Mouse (Mus musculus) lung, adult 2 months (tissue): Measurements from ENCODE around the gene Tiam1.

Source experiments
- CTCF ChIP-seq: fragments of 200-500 bp; IDR thresholded peaks from 2 replicates; pipeline ENCODE4 v1.5.1; 2011; ENCODE audit warnings: mild to moderate bottlenecking, low read length, control low read depth; ENCODE audit not compliant: insufficient read depth
- POLR2A ChIP-seq: fragments of 200-500 bp; IDR thresholded peaks from 2 replicates; pipeline ENCODE4 v1.6.1; 2011; ENCODE audit warnings: low read depth, mild to moderate bottlenecking, control low read depth, low read length, borderline replicate concordance; ENCODE audit errors: extremely low read depth

DNA sequence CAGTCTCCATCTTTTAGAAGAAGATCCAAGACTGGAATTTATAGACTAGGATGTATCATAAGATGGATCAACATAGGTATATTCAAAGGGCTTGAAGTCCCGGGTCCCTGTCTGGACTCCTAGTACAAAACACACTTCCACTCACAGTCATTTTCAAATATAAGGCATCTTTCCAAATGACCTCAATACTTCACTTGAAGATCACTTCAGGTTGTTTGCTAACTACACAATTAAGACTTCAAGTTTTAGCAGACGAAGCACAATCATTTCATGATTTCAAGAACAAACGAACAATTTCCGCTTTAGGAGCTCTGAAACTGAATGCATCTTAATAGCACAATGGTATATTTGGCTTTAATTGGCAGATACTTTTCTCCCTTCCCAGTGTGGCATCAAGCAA, 228.6 kb downstream of the Tiam1 start:
- TF ChIP-seq CTCF (no peak), POLR2A (no peak)
